Mouse (Mus musculus) kidney, adult 11 months (tissue): ENCODE data around the gene Gdf15.
"Not testable (repeated sequence)": the region's sequence is repeated elsewhere in the genome, so short reads cannot be mapped to it uniquely, and the experiment has no call there.

Experiments used
- DNase-seq: peaks from one replicate; pipeline ENCODE4 v3.0.0; 2022

Gdf15 gene

GRCm38 (mm10) chr8:70602139-70602811 is 30.0 kb downstream of the Gdf15 start:
- DNase-seq, result no peak

- DNase-seq, result peak; percentile 81
Observed at GRCm38 (mm10) chr8:70601271-70601649, 31.0 kb downstream of the Gdf15 start.

- DNase-seq, result peak; percentile 58
Observed at GRCm38 (mm10) chr8:70600473-70601270, 31.6 kb downstream of the Gdf15 start.

- no peak for DNase-seq
Observed at GRCm38 (mm10) chr8:70599507-70600290, 32.6 kb downstream of the Gdf15 start.

GRCm38 (mm10) chr8:70598722-70599121 is 33.5 kb downstream of the Gdf15 start:
- DNase-seq, result no peak

GRCm38 (mm10) chr8:70598283-70598682 is 34.0 kb downstream of the Gdf15 start:
- DNase-seq, result peak; percentile 86

GRCm38 (mm10) chr8:70597417-70598272 is 34.6 kb downstream of the Gdf15 start:
- DNase-seq, result no peak

GRCm38 (mm10) chr8:70596775-70597416 is 35.4 kb downstream of the Gdf15 start:
- no peak for DNase-seq

- DNase-seq, result no peak
Observed at GRCm38 (mm10) chr8:70596216-70596615, 36.0 kb downstream of the Gdf15 start.

- DNase-seq, result no peak
Observed at GRCm38 (mm10) chr8:70595811-70596210, 36.4 kb downstream of the Gdf15 start.

- peak; percentile 59 for DNase-seq
Observed at GRCm38 (mm10) chr8:70594621-70595564, 37.4 kb downstream of the Gdf15 start.

- DNase-seq, result peak; percentile 92
Observed at GRCm38 (mm10) chr8:70593961-70594609, 38.2 kb downstream of the Gdf15 start, which contains the start of gene Isyna1. TSS of gene Isyna1 (plus strand) at chr8:70594373.

GRCm38 (mm10) chr8:70593173-70593572 is 39.1 kb downstream of the Gdf15 start:
- peak; percentile 58 for DNase-seq

- no peak for DNase-seq
Observed at GRCm38 (mm10) chr8:70591569-70591968, 40.7 kb downstream of the Gdf15 start.

GRCm38 (mm10) chr8:70587955-70588354 is 44.3 kb downstream of the Gdf15 start:
- not testable (repeated sequence) for DNase-seq

GRCm38 (mm10) chr8:70585258-70585652 is 47.0 kb downstream of the Gdf15 start:
- peak; percentile 67 for DNase-seq

- no peak for DNase-seq
Observed at GRCm38 (mm10) chr8:70584606-70585257, 47.5 kb downstream of the Gdf15 start.

GRCm38 (mm10) chr8:70583476-70584387 is 48.5 kb downstream of the Gdf15 start:
- DNase-seq, result peak; percentile 57
